Mouse (Mus musculus) cerebral cortex, adult 2 months (tissue): Measurements from ENCODE around the gene Abracl.

Experiments used
- WGBS: fragments of 180-500 bp; shearing (Covaris S2); methylation state at CpG from one replicate; pipeline ENCODE4 v1.1.7; 2018; 5-methylcytosine and 5-hydroxymethylcytosine counted together

The Abracl gene

DNA sequence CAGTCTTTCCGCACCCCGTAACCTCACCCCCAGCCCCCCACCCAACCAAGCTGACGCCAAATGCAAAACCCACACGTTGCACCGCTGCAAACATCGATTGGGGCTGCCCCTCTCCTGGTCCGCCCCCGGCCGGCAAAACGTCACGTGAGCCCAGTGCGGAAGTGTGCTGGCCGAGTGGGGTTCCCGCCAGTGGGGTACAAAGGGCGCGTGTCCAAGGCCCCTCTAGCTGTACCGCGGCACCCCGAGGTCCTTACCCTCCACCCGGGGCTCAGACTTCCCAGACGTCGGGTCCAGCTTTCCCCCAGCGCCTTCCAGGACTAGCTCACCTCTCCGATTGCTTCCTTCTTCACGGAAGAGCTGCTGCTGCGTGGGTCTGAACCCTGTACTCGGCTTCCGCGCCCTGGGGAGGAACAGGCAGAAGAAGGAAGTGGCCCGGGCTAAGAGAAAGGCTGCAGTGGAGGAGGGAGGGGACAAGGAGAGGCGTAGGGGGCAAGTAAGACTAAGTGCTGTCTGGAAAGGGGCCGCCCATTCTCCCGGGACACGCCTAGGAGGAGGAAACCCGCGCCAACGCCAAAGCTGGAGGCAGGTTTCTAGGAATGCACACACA lies at the start of gene Abracl:
Gene Abracl, minus strand, starts transcription at position 548 of the 607 bp plus-strand sequence.
- 1% methylated on average over 37 of the region's 37 CpGs for WGBS

DNA sequence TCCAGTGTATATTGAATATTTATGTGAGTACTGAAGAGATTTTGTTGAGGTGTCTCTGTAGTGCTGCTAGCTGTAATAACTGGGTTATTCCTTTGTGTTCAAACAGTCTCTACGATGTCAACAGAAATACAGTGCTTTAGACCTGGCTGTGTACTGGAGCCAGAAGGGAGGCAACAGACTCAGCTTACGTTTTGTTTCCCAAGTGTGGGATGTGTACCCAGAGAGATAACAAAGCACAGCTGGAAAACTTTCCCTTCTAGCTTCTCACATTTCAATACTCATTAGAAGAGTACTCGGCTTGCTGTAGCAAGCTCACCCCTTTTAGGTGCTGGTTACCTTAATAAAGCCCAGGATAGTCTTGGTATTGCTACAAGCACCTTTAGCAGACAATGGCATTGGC lies 49.8 kb upstream of the Abracl start:
- 67% methylated on average over 3 of the region's 3 CpGs for WGBS

DNA sequence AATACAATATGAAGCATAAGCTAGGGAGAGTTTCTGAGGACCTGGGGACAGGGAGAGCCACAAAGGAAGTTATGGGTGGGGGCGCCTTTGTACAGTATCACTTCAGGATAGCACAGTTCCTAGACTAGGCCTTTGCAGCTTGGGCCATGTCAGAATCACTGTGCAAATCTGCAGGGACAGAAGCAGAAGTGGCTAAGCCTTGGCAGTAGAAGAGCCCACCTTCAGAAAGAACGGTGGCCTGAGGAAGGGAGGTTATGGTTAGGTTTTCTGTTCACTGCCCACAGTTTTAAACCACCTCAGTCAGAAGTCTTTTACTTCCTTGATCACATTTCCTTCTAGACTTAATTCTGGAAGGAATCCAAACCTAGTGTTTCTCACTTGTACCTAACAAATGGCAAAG lies 47.5 kb upstream of the Abracl start:
- 57% methylated on average over 2 of the region's 2 CpGs for WGBS

DNA sequence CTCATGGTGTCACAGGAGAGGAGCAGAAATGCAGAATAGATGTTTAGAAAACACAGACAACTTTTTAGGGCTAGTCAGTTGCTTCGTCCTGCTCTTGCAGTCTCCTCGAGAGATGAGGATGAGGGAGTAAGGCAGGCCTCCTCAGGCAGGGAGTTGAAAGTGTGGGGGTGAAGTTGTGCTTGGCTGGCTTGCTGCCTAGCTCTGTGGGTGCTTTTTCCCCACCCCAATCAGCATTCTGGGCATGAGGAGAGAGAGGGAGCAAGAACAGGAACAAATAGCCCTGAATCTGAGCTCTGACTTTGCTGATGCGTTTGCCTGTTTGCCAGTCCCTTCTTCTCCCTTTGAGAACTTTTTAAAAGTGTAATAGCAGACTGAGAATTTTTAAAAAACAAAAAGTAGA lies 47.1 kb upstream of the Abracl start:
- 18% methylated on average over 3 of the region's 3 CpGs for WGBS

DNA sequence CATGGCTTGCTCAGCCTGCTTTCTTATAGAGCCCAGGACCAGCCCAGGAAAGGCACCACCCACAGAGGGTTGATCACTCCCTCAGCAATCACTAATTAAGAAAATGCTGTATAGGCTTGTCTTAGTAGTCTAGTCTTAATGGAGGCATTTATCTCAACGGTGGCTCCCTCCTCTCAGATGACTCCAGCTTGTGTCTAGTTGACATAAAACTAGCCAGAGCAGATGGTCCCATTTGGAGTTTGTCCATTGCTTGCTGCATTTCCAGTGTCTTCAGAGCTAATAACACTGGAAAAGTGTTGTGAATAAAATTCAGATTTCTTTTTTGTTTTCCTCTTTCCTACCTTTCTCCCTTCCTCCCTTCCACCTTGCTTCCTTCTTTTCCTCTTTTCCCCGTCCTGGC lies 46.5 kb upstream of the Abracl start:
- 58% methylated on average over 2 of the region's 2 CpGs for WGBS

DNA sequence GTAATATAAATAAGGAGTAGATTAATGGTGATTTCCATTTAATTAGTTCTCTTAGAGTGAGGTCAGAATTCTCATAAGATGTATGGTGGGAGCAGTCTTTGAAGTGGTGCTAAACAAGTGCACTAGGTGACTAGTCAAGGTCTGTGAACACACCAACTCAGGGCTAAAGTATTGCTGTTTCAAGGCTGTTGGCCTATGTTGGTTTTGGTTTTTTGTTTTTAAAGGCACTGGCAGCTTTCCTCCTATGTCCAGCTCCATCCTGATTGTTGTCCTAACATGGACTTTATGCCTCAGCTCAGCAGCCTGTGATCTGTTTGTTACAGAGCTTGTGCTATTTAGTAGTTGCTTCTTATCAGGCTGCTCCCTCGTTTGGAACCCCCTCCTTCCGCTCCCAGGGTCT lies 45.8 kb upstream of the Abracl start:
- WGBS: 85% methylated on average over 2 of the region's 2 CpGs

DNA sequence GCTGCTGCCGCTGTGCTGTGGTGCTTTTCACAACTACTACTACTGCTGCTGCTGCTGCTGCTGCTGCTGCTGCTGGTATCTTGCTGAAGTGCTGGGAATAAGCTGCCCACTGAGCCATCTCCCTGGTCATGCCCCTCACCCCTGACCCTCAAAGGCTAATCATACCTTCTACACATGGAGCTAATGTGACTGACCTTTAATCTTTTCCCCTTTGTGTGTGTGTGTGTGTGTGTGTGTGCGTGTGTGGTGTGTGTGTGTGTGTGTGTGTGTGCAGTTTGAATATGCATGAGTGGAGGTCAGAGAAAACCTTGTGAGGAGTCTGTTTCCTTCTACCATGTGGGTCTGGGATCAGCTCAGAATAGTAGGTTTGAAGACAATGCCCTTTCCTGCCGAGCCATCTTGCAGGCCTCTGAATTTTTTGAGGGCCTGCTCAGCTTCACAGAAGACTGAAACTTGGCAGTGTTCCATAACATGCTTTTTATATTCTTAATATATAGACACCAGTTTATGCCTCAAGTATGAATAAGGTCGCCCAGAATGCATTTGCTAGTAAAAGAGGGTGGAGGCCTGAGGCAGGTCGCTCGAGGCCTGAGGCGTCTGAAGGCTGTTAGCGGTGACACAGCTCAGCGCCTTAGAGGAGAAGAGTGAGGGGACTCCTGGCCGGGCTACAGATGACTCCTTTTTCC lies 44.8 kb upstream of the Abracl start:
- WGBS: 84% methylated on average over 10 of the region's 10 CpGs

DNA sequence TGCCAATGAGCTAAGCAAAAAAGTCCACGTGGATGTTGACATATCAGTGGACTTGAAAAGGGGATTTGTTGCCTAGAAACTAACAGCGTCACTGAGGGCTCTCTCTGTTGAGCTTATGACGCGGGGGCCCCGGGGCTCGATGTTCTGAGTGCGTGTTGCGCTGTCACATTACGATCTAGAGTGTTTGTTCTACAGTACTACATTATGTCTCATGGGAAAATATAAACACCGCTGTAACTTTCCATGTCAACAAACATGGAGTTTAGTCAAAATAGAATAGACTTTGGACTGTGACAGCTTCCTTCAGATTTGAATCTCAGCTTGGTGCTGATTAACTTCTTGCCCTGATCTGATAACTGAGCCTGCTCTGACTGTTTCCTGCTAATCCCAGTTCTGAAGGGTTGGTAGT lies 42.9 kb upstream of the Abracl start:
- 81% methylated on average over 10 of the region's 10 CpGs for WGBS

DNA sequence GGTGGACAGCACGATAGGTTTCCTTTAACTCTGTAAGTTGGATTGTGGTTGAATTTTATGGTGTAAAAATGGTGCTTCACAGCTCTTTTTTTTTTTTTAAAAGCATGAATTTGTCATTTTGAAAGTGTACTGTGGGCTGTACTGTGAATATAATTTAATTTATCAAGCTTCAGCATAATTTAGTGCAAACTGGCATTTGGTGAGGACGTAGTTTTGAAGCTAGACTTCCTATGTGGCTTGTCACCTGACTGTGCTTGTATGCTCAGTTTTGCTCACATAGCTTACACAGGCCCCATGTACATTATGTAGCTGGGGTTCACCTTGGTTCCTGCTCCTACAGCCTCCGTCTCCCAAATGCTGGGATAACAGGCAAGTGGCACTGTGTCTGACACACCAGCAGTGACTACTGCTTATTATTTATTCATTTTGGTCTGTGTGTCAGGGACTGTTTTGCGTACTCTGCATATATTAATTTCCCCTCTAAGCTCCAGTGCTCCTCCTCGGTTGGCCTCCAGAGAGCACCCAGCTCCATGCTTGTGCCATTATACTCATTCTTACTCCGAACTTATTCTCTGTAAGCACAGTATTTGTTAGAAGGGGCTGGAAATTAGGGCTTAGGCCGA lies 41.6 kb upstream of the Abracl start:
- WGBS: 70% methylated on average over 7 of the region's 7 CpGs

DNA sequence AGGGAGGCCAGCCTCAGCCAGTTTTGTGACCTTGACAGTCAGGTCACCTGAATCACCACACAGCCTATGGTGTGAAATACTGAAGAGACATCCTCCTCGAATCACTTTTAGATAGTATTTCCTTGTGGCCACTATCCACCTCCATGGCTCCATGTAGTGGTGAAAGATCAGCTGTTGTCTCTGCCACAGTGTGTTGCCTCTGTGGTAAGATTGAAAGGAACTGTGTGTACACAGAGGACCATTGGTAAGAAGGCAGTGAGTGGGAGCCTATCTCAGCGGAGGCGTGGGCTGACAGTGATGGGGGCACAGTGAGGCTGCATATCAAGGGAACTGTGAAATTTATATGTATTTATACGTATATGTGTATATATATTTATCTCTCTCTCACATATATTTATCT lies 38.4 kb upstream of the Abracl start:
- 72% methylated on average over 4 of the region's 4 CpGs for WGBS

DNA sequence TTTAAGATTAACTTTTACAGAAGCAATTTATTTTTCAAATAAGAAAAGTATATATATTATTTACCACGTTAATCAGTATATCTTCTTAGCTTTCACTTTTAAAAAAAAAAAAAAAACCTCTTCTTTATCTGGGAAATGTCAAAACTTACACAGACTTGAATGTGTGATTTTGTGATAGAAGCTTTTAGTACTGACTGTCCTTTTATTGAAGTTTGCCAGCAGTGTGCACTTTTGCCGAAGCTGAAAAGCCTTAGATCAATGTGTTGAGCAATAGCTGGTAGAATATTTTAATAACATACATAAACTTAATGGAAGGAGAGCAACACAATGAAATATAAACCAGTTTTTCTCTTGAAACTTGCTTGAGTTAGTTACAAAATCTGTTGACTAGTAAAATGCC lies 37.7 kb upstream of the Abracl start:
- whole genome bisulfite sequencing: 74% methylated on average over 2 of the region's 2 CpGs

DNA sequence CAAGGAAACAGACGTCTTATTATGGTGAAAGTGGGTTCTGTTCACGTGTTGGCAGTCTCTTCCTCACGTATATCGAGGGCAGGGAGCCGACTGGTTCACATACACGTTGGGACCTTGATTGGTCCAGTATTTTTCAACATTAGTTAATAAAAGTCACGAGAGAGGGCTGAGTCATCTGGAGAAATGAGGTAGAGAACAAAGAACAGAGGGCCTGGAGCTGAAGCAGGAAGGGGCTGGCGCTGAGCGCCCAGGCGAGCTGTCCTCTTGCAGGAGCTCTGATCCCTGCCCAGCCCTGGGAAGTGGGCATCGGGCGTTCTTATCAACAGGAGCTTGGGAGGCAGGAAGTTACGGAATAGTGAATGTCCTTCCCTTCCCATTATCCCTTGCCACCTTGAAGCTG lies 36.7 kb upstream of the Abracl start:
- 89% methylated on average over 13 of the region's 13 CpGs for WGBS

DNA sequence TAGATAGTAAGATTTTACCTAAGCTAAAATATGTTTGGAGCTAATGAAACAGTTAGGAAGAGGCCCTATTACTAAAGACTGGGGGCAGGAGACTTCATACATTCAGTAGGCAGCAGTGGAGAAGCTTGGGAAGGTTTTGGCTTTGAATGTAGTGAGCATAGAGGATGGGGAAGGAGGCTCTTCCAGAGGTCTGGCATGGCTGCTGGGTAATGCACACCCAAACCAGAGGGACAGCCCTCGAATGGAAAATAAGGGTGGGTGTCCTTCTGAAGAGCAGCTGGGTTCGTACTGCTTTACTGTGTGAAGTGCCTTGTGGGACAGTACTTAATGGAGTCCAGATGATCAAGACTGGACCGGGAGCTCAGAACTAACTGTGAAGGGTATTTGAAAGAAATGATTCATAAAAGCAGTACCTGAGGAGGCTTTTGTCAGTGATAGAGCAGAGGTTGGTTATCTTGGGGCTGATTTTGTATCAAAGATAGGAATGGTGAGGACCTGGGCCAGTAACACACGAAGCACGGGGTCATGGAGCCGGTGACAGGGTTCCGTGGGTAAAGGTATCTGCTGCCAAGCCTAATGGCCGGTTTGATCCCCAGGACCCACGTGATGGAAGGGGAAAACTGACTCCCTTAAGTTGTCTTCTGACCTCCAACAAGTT lies 35.7 kb upstream of the Abracl start:
- 93% methylated on average over 9 of the region's 9 CpGs for WGBS

DNA sequence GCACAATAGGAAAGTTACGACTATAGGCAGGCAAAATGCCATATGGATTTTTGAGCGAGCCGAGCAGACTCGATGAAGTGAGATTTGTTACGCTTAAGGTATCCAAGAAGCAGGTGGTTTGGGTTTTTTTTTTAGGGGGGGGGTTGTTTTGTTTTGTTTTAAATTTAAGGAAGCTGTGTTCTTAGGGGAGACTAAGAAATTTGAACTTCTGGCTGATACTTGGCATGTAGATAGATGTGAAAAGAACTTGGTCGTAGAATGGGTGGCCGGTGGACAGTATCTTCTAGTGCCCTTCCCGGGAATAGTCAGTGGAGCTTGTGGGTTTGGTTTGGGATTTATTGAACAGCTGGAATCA lies 33.3 kb upstream of the Abracl start:
- WGBS: under 1% methylated on average over 8 of the region's 8 CpGs

DNA sequence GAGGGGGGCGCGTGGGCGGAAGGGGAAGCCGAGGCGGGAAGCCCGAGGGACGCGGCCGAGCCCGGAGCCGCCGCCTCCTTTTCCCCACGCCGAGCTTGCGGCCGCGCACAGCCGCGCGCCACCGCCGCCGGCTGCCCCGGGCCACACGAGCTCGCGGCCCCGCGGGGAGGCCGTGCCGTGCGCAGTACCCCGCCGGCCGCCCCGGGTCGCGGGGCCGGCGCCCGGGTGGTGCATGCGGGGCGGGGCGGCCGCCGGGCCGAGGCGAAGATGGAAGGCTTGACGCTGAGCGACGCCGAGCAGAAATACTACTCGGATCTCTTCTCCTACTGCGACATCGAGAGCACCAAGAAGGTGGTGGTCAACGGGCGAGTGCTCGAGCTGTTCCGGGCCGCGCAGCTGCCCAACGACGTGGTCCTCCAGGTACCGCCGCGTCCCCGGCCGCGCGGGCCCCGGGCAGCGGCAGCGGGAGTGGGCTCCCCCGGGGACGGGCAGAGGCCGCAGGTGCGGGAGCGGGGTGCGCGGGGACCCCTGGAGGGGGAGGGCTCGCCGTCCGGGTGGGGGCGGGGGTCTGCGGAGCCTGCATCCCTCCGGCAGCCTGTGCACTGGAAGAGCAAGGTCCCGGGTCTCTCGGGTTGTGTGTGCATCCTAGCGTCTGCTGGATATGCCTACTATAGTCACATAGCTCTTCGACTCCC lies 32.8 kb upstream of the Abracl start, which contains the start of gene Reps1:
Gene Reps1, plus strand, starts transcription at position 166 of the 695 bp plus-strand sequence.
- WGBS: under 1% methylated on average over 86 of the region's 90 CpGs

DNA sequence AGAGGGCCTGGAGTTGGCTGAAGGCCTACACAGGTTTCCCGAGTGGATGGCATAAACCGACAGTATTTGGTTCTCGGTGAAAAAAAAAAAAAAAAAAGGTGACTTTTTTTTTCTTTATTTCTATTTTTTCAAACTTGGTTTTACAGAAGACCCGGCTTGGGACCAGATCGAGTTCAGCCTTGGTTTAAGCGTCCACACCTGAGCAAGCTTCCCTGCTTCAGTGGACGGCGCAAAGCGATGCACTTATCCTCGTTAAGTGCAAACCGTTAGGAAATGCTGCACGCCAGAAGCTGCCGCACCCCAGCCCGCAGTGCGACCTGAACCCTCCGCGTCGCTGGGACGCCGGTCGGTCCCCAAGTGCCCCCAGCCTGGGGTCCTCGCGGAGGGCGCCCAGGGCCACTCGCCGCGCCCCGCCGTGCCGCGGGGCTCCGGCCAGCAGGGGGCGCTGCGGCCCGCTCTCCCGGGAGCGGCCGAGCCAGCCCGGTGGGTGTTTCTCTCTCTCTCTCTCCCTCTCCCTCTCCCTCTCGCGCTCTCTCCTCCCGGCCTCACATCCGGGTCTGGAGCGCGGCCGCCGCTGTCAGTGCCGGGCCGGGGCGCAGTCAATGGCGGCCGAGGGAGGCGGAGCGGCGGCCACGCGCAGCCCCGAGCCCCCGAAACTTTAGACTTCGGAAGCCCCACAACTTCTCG lies 32.1 kb upstream of the Abracl start:
- 2% methylated on average over 60 of the region's 61 CpGs for WGBS

DNA sequence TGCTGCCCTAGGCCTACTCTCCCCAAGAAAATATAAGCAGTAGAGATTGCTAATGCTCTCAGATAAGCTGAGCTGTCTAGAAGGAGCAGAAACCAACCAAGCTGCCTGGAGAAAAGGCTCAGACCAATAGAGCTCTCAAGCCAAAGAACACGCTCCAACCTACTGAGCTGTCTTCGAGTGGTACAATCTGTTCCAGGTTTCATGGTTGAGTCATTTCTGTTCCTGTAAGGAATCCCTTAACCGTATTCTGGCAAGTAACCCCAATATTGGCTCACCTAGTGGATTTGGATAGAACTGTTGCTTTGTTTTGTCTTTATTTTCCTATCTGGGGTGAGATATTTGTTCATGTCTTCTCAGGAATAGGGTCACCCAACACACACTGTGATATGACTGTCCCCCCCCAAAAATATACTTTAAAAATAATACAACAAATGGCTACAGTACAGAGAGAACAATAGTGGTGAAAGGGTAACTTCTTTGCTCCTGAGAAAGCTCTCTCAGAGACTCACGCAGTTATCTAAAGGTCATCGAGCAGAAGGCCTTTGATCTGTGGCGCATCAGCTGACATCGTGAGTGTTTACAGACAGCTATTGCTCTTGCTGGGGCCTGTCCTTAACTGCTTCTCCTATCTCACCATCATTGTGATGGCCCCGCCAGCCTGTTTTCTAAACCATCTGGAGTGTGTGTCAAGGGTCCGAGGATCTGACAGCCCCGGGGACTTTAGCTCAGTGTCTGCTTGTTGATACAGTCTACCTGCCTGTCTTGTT lies 24.5 kb upstream of the Abracl start:
- WGBS: 88% methylated on average over 10 of the region's 10 CpGs

DNA sequence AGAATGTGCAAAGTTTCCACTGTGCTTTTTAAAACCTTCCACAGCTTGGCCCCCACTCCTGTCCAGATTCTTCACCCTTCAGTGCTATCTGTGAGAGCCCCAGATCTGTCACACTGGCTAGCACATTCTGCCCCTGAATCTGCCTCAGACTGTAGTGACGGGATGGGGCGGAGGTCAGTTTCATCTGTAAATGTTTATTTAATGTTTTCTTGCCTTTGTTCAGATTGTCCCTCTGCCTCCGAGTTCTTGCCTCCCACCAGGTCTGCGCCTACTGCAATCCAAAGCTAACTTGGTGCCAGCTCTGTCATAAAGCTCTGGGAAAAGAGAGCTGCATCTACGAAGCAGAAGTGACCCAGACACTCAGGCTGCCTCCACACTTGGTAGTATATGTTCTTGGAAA lies 13.8 kb upstream of the Abracl start:
- WGBS: 53% methylated on average over 5 of the region's 5 CpGs

DNA sequence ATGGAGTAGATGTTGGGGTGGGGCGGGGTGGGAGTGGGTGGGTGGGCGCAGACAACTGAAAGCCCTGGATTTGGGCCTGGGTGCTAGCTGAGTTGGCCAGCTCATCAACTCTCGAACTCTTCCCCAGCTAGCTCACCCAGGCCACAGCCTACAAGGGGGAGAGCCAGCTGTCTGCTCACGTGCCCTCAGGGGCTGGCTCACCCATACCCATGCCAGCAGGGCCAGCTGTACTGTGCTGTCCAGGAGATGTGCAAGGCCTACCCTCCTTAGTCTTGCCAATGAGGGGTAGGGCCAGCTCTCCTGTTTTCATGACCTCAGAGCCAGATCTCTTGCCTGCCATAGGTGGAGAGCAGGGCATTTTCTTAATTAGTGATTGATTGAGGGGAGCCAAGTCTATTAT lies 11.3 kb upstream of the Abracl start:
- WGBS: 89% methylated on average over 4 of the region's 4 CpGs

DNA sequence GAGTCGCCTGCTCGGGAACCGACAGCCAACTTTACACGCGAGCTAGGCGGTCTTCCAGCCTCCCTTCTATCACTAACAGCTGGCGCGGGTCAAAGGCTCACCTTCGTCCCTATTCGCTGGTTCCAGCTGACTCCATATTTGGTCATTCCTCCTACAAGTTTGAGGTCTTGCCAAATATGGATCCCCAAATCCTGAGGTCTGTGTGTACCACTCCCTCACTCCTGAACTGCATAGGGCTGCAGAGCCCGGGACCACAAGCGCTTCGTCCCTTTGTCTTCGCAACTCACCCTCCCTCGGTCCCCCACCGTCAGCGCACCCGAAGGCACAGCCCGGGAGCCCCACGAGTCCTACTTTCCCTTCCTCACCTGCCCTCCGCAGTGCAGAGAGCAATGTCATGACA lies 776 bp downstream of the Abracl start:
- 3% methylated on average over 21 of the region's 21 CpGs for WGBS
